Mouse (Mus musculus): ENCODE results near the gene Mpzl1. TPM values are rescaled to one million over a fixed set of nuclear protein-coding genes. Genes with fewer than 3 reads are reported as not detected.

Mpzl1 gene
- polyA plus RNA-seq, 1 experiment from 2014 or later = 155 TPM

GRCm38 (mm10) chr1:165613926-165614325, 20.4 kb downstream of the Mpzl1 start:
- Histone ChIP-seq H3K27ac (ENCODE audit: low read depth, low read length) (no peak overlapping the region), H3K4me2 (ENCODE audit: low read depth, low read length) (no peak overlapping the region), H3K9me3 (ENCODE audit: control insufficient read depth, low read length) (no peaks in the 10 kb centered on the region), H3K4me1 (ENCODE audit: control insufficient read depth, insufficient read depth, low read length) (peaks cover 10% of the 10 kb centered on the region), H3K27me3 (ENCODE audit: control insufficient read depth, insufficient read depth, low read length) (no peaks in the 10 kb centered on the region), H3K4me3 (ENCODE audit: low read depth, low read length) (no peak overlapping the region), H3K36me3 (ENCODE audit: control insufficient read depth, insufficient read depth, low read length) (peaks cover 6% of the 10 kb centered on the region), H3K9ac (replicated peaks; ENCODE audit: low read depth, low read length) (no peak overlapping the region)
- ATAC-seq (ENCODE audit: low read depth) = no peak
- 70% methylated on average over 4 of the region's 4 CpGs for WGBS

- no peak overlapping the region for H3K4me3 ChIP-seq (ENCODE audit: low read depth, low read length)
- H3K4me1 ChIP-seq (ENCODE audit: control insufficient read depth, insufficient read depth, low read length) = peaks cover 10% of the 10 kb centered on the region
- H3K27me3 ChIP-seq (ENCODE audit: control insufficient read depth, insufficient read depth, low read length) = no peaks in the 10 kb centered on the region
- H3K27ac ChIP-seq (ENCODE audit: low read depth, low read length) = no peak overlapping the region
- peaks cover 6% of the 10 kb centered on the region for H3K36me3 ChIP-seq (ENCODE audit: control insufficient read depth, insufficient read depth, low read length)
- no peaks in the 10 kb centered on the region for H3K9me3 ChIP-seq (ENCODE audit: control insufficient read depth, low read length)
- no peak overlapping the region for H3K9ac ChIP-seq (replicated peaks; ENCODE audit: low read depth, low read length)
- ATAC-seq (ENCODE audit: low read depth) = no peak
- no peak overlapping the region for H3K4me2 ChIP-seq (ENCODE audit: low read depth, low read length)
- 86% methylated on average over 5 of the region's 5 CpGs for WGBS
Measured at GRCm38 (mm10) chr1:165612714-165613113, 21.6 kb downstream of the Mpzl1 start.

GRCm38 (mm10) chr1:165610321-165610999, 23.9 kb downstream of the Mpzl1 start:
- Histone ChIP-seq H3K4me3 (ENCODE audit: low read depth, low read length) (no peak overlapping the region), H3K27me3 (ENCODE audit: control insufficient read depth, insufficient read depth, low read length) (no peaks in the 10 kb centered on the region), H3K27ac (ENCODE audit: low read depth, low read length) (peak overlapping the region; percentile 61; the same call in 1 of the 2 replicates), H3K4me1 (ENCODE audit: control insufficient read depth, insufficient read depth, low read length) (peaks cover 10% of the 10 kb centered on the region), H3K9me3 (ENCODE audit: control insufficient read depth, low read length) (no peaks in the 10 kb centered on the region), H3K9ac (replicated peaks; ENCODE audit: low read depth, low read length) (no peak overlapping the region), H3K36me3 (ENCODE audit: control insufficient read depth, insufficient read depth, low read length) (peaks cover 10% of the 10 kb centered on the region), H3K4me2 (ENCODE audit: low read depth, low read length) (no peak overlapping the region)
- WGBS = 37% methylated on average over 9 of the region's 9 CpGs
- ATAC-seq (ENCODE audit: low read depth) = peak; percentile 54; the same call in 1 of the 2 replicates

GRCm38 (mm10) chr1:165609495-165610320, 24.6 kb downstream of the Mpzl1 start:
- H3K4me3 ChIP-seq (ENCODE audit: low read depth, low read length) = no peak overlapping the region
- H3K36me3 ChIP-seq (ENCODE audit: control insufficient read depth, insufficient read depth, low read length) = peaks cover 6% of the 10 kb centered on the region
- H3K9me3 ChIP-seq (ENCODE audit: control insufficient read depth, low read length) = no peaks in the 10 kb centered on the region
- 52% methylated on average over 7 of the region's 7 CpGs for WGBS
- H3K4me1 ChIP-seq (ENCODE audit: control insufficient read depth, insufficient read depth, low read length) = peaks cover 10% of the 10 kb centered on the region
- H3K4me2 ChIP-seq (ENCODE audit: low read depth, low read length) = no peak overlapping the region
- no peaks in the 10 kb centered on the region for H3K27me3 ChIP-seq (ENCODE audit: control insufficient read depth, insufficient read depth, low read length)
- peak overlapping the region; percentile 61; the same call in 1 of the 2 replicates for H3K27ac ChIP-seq (ENCODE audit: low read depth, low read length)
- H3K9ac ChIP-seq (replicated peaks; ENCODE audit: low read depth, low read length) = no peak overlapping the region
- no peak for ATAC-seq (ENCODE audit: low read depth)

GRCm38 (mm10) chr1:165608904-165609303, 25.4 kb downstream of the Mpzl1 start:
- H3K4me2 ChIP-seq (ENCODE audit: low read depth, low read length) = no peak overlapping the region
- no peak overlapping the region for H3K9ac ChIP-seq (replicated peaks; ENCODE audit: low read depth, low read length)
- no peak for ATAC-seq (ENCODE audit: low read depth)
- H3K27me3 ChIP-seq (ENCODE audit: control insufficient read depth, insufficient read depth, low read length) = no peaks in the 10 kb centered on the region
- no peak overlapping the region for H3K4me3 ChIP-seq (ENCODE audit: low read depth, low read length)
- H3K4me1 ChIP-seq (ENCODE audit: control insufficient read depth, insufficient read depth, low read length) = peaks cover 10% of the 10 kb centered on the region
- H3K9me3 ChIP-seq (ENCODE audit: control insufficient read depth, low read length) = no peaks in the 10 kb centered on the region
- no peak overlapping the region for H3K27ac ChIP-seq (ENCODE audit: low read depth, low read length)
- peaks cover 10% of the 10 kb centered on the region for H3K36me3 ChIP-seq (ENCODE audit: control insufficient read depth, insufficient read depth, low read length)
- WGBS = 90% methylated on average over 4 of the region's 4 CpGs

- Histone ChIP-seq H3K4me3 (ENCODE audit: low read depth, low read length) (no peak overlapping the region), H3K27me3 (ENCODE audit: control insufficient read depth, insufficient read depth, low read length) (no peaks in the 10 kb centered on the region), H3K4me2 (ENCODE audit: low read depth, low read length) (no peak overlapping the region), H3K4me1 (ENCODE audit: control insufficient read depth, insufficient read depth, low read length) (peaks cover 6% of the 10 kb centered on the region), H3K36me3 (ENCODE audit: control insufficient read depth, insufficient read depth, low read length) (peaks cover 19% of the 10 kb centered on the region), H3K27ac (ENCODE audit: low read depth, low read length) (no peak overlapping the region), H3K9ac (replicated peaks; ENCODE audit: low read depth, low read length) (no peak overlapping the region), H3K9me3 (ENCODE audit: control insufficient read depth, low read length) (no peaks in the 10 kb centered on the region)
- no peak for ATAC-seq (ENCODE audit: low read depth)
- WGBS = 87% methylated on average over 6 of the region's 6 CpGs
Measured at GRCm38 (mm10) chr1:165605774-165606173, 28.6 kb downstream of the Mpzl1 start.

GRCm38 (mm10) chr1:165605108-165605507, 29.2 kb downstream of the Mpzl1 start:
- H3K9me3 ChIP-seq (ENCODE audit: control insufficient read depth, low read length) = no peaks in the 10 kb centered on the region
- no peak for ATAC-seq (ENCODE audit: low read depth)
- H3K9ac ChIP-seq (replicated peaks; ENCODE audit: low read depth, low read length) = no peak overlapping the region
- H3K27me3 ChIP-seq (ENCODE audit: control insufficient read depth, insufficient read depth, low read length) = no peaks in the 10 kb centered on the region
- peaks cover 4% of the 10 kb centered on the region; the same call in 1 of the 2 replicates for H3K4me1 ChIP-seq (ENCODE audit: control insufficient read depth, insufficient read depth, low read length)
- H3K27ac ChIP-seq (ENCODE audit: low read depth, low read length) = no peak overlapping the region
- WGBS = 86% methylated on average over 3 of the region's 3 CpGs
- no peak overlapping the region for H3K4me3 ChIP-seq (ENCODE audit: low read depth, low read length)
- H3K4me2 ChIP-seq (ENCODE audit: low read depth, low read length) = no peak overlapping the region
- H3K36me3 ChIP-seq (ENCODE audit: control insufficient read depth, insufficient read depth, low read length) = peaks cover 19% of the 10 kb centered on the region

- Histone ChIP-seq H3K27ac (ENCODE audit: low read depth, low read length) (no peak overlapping the region), H3K36me3 (ENCODE audit: control insufficient read depth, insufficient read depth, low read length) (peaks cover 19% of the 10 kb centered on the region), H3K4me1 (ENCODE audit: control insufficient read depth, insufficient read depth, low read length) (no peaks in the 10 kb centered on the region), H3K27me3 (ENCODE audit: control insufficient read depth, insufficient read depth, low read length) (no peaks in the 10 kb centered on the region), H3K4me3 (ENCODE audit: low read depth, low read length) (no peak overlapping the region), H3K9ac (replicated peaks; ENCODE audit: low read depth, low read length) (no peak overlapping the region), H3K4me2 (ENCODE audit: low read depth, low read length) (no peak overlapping the region), H3K9me3 (ENCODE audit: control insufficient read depth, low read length) (no peaks in the 10 kb centered on the region)
- 91% methylated on average over 8 of the region's 8 CpGs for WGBS
- no peak for ATAC-seq (ENCODE audit: low read depth)
Measured at GRCm38 (mm10) chr1:165604203-165604602, 30.1 kb downstream of the Mpzl1 start.

GRCm38 (mm10) chr1:165603218-165603617, 31.1 kb downstream of the Mpzl1 start:
- no peak overlapping the region for H3K4me2 ChIP-seq (ENCODE audit: low read depth, low read length)
- ATAC-seq (ENCODE audit: low read depth) = no peak
- WGBS = 88% methylated on average over 14 of the region's 14 CpGs
- peaks cover 19% of the 10 kb centered on the region for H3K36me3 ChIP-seq (ENCODE audit: control insufficient read depth, insufficient read depth, low read length)
- H3K27me3 ChIP-seq (ENCODE audit: control insufficient read depth, insufficient read depth, low read length) = no peaks in the 10 kb centered on the region
- no peak overlapping the region for H3K27ac ChIP-seq (ENCODE audit: low read depth, low read length)
- H3K9ac ChIP-seq (replicated peaks; ENCODE audit: low read depth, low read length) = no peak overlapping the region
- no peaks in the 10 kb centered on the region for H3K9me3 ChIP-seq (ENCODE audit: control insufficient read depth, low read length)
- no peak overlapping the region for H3K4me3 ChIP-seq (ENCODE audit: low read depth, low read length)
- H3K4me1 ChIP-seq (ENCODE audit: control insufficient read depth, insufficient read depth, low read length) = no peaks in the 10 kb centered on the region
